Mouse (Mus musculus) leukemia stem cell, adult 10-12 weeks (primary cell): ENCODE measurements around the gene Mpz. TPM values are rescaled to one million over a fixed set of nuclear protein-coding genes. Genes with fewer than 3 reads are reported as not detected.

Experiments
- polyA plus RNA-seq: library from polyadenylated mRNA; stranded (reverse); fragments of >175 nt; gene quantifications from 2 replicates; pipeline ENCODE4 v1.2.3, GENCODE M21; 2012; ENCODE audit warnings: low replicate concordance

The Mpz gene
- not detected in 2 replicates for polyA plus RNA-seq

DNA sequence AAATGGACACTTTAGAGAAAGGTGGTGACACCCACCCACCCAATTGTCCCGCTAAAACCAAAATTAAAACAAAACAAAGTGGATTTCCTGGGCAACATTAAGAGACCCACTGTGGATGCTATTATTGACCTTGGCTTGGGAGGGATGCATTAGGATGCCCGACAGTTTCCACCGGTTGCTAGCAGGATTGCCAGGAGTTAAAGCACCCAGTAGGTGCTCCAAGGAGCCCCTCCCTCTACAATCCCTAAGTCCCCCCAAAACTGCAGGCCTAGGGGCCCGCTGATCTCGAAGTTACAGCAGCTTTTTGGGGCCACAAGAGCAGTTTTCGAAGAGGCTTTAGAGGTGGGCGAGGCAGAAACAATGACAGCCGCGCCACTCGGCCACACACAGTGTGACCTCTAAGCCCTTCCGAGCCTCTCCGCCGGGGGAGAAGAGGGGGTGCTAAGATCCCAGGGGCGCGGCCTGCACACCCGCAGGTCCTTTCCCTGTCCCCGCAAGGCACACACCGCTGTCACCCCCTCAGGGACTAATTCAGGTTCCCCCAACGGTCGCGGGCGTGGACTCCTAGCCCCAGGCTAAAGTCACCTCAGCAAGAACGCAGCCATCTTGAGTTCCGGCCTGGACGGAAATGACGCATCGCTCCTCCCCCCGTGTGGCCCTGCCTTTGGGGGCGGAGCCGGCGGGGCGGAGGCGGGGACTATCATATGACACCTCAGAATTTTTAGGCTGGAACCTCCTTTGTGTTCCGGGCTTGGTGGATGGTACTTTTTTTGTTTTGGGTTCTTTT is at the start of gene Mpz, which contains the start of gene Sdhc:
Gene Mpz, plus strand, starts transcription at position 738 of the 787 bp plus-strand sequence.
Gene Sdhc, minus strand, starts transcription at position 630 of the 787 bp plus-strand sequence.

DNA sequence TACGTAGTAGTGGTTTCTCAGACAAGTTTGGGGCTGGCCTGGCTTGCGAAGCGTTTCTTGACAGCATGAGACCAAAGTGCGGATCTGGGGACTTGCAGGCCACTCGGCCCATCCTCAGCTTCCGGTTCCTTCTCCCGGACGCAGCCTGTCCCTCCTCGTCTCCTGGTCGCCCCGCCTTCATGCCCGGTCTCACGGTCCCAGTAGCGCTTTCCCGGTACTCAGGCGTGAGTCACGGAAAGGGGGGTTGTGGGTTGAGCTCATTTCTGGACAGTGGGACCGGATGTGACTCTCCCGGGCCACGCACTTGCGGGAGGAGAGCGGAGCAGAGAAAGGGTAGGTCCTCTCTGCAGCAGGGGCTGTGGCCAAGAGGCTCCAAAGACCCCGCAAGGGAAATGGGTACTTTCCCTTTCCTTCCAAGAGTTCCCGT is 36.6 kb upstream of the Mpz start, which contains the start of gene Cfap126:
Gene Cfap126, plus strand, starts transcription at position 46 of the 427 bp plus-strand sequence.

DNA sequence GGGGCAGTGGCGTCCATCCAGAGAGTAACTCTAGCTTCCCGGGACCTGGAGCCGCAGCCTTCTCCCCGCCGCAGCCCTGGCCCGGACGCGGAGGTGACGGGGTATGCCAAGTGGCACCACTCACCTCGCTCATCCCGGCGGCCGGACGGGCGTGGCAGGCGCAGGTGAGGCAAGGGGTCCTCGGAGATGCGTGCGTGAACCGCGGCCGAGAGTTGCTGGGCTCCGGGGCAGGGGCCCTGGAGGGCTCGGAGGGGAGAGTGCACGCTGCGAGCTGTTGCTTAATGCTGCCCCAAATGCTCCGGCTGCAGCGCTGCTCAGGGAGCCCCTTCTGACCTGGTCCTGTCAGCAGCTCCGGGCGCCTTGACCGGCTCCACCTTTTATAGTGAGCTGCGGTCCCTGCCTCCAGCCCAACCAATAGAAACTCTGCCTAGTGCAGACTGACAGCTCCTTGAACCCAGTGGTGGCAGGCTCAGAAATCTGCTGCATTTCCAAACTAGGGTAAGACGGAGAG is 45.4 kb downstream of the Mpz start, which contains the start of gene Pcp4l1:
Gene Pcp4l1, minus strand, starts transcription at position 382 of the 511 bp plus-strand sequence.

Other genes with a start within 250 kb of the Mpz start
- 0.18 and 0.23 TPM in 2 replicates for gene Fcrlb, start 237.8 kb upstream of the Mpz start, polyA plus RNA-seq
- 7.3 and 18.6 TPM in 2 replicates for gene Fcrla, start 223.1 kb upstream of the Mpz start, polyA plus RNA-seq
- gene Fcgr2b, start 174.2 kb upstream of the Mpz start, polyA plus RNA-seq: 0.93 and 7.7 TPM in 2 replicates
- gene Fcgr4, start 131.8 kb upstream of the Mpz start, polyA plus RNA-seq: 0.89 and 1.4 TPM in 2 replicates
- 1.6 and 2.1 TPM in 2 replicates for gene Fcgr3, start 85.8 kb upstream of the Mpz start, polyA plus RNA-seq
- gene Cfap126, start 36.8 kb upstream of the Mpz start, polyA plus RNA-seq: 0.93 and 2.2 TPM in 2 replicates
- gene Sdhc, start 108 bp upstream of the Mpz start, polyA plus RNA-seq: 3.4 and 36.9 TPM in 2 replicates
- 0.62 and 0.98 TPM in 2 replicates for gene Pcp4l1, start 45.6 kb downstream of the Mpz start, polyA plus RNA-seq
- gene Nr1i3, start 63.3 kb downstream of the Mpz start, polyA plus RNA-seq: not detected in 2 replicates
- gene Tomm40l, start 71.8 kb downstream of the Mpz start, polyA plus RNA-seq: 26.4 and 37.3 TPM in 2 replicates
- gene Apoa2, start 74.3 kb downstream of the Mpz start, polyA plus RNA-seq: not detected in 2 replicates
- gene Fcer1g, start 83.7 kb downstream of the Mpz start, polyA plus RNA-seq: 4.7 and 8.4 TPM in 2 replicates
- 0.84 and 2.4 TPM in 2 replicates for gene Adamts4, start 99.7 kb downstream of the Mpz start, polyA plus RNA-seq
- 38.4 and 41.1 TPM in 2 replicates for gene Ndufs2, start 100.7 kb downstream of the Mpz start, polyA plus RNA-seq
- gene B4galt3, start 119.6 kb downstream of the Mpz start, polyA plus RNA-seq: 42.5 and 71.9 TPM in 2 replicates
- gene Ppox, start 130.5 kb downstream of the Mpz start, polyA plus RNA-seq: 169 and 176 TPM in 2 replicates
- gene Usp21, start 137.3 kb downstream of the Mpz start, polyA plus RNA-seq: 127 and 157 TPM in 2 replicates
- gene Ufc1, start 144.3 kb downstream of the Mpz start, polyA plus RNA-seq: 14.2 and 23.6 TPM in 2 replicates
- gene Dedd, start 178.4 kb downstream of the Mpz start, polyA plus RNA-seq: 5.3 and 15.7 TPM in 2 replicates
- 4.9 and 11.5 TPM in 2 replicates for gene Nit1, start 194.9 kb downstream of the Mpz start, polyA plus RNA-seq
- gene Pfdn2, start 195.0 kb downstream of the Mpz start, polyA plus RNA-seq: 5.4 and 7.4 TPM in 2 replicates
- gene Klhdc9, start 210.1 kb downstream of the Mpz start, polyA plus RNA-seq: 0.22 and 0.81 TPM in 2 replicates
- gene Nectin4, start 219.4 kb downstream of the Mpz start, polyA plus RNA-seq: 0.87 and 1.1 TPM in 2 replicates
- gene Arhgap30, start 238.2 kb downstream of the Mpz start, polyA plus RNA-seq: 30.2 and 30.6 TPM in 2 replicates